Mouse (Mus musculus) brain, embryonic 14.5 days (tissue): Measurements from ENCODE around the gene Napsa.

Experiments
- CTCF ChIP-seq: fragments of 200-500 bp; IDR thresholded peaks from 2 replicates; pipeline ENCODE4 v1.5.1; 2012; ENCODE audit warnings: inconsistent platforms, mild to moderate bottlenecking, moderate library complexity, borderline replicate concordance; ENCODE audit not compliant: insufficient read depth, insufficient read length; ENCODE audit errors: extremely low read depth
- POLR2A ChIP-seq: fragments of 200-500 bp; IDR thresholded peaks from 2 replicates; pipeline ENCODE4 v1.6.1; 2012; ENCODE audit warnings: mild to moderate bottlenecking, inconsistent platforms, borderline replicate concordance; ENCODE audit not compliant: poor library complexity, insufficient read depth, insufficient read length, severe bottlenecking; ENCODE audit errors: extremely low read depth

- no peak for TF ChIP-seq CTCF
- TF ChIP-seq POLR2A: no peak
Observed at GRCm38 (mm10) chr7:44538756-44539624, 33.2 kb upstream of the Napsa start.
